In the genomic region with DNA sequence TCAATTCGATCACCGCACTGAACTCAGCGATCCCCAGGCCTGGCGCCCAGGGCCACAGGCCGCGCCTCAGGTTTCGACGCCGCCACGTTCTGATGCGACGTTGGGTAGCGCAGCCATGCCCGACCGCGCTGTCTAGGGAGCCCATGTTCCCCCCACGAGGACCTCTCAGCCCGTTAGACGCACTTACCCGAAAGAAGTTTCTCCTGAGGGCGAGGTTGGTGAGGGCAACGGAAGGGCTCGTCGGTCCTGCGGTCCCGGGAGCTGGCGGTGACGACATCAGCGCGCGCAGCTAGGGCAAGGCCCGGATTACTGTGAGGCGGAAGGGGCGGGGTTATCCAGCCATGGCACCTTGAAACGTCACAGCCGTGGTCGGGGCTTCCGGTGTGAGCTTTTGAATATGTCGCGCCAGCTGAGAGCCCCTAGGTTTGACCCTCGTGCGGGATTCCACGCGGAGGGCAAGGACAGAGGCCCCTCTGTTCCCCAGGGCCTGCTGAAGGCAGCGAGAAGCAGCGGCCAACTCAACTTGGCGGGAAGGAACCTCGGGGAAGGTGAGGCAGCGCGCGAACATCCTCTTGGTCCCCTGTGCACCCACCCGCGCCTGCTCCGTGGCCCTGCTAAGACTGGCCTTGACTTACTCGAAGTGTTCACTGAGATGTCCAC, we compare ENCODE assay signal across 8 mouse cellular contexts. TPM values are rescaled to one million over a fixed set of nuclear protein-coding genes. Genes with fewer than 3 reads are reported as not detected.
DNase-seq lines count a peak whose midpoint lies in the region; ATAC-seq lines count a peak whose summit lies in the region.

A gene (minus strand): TSS at position 311 of the 660 bp plus-strand sequence.
A gene (plus strand): TSS at position 334 of the 660 bp plus-strand sequence.

- H3K4me2 ChIP-seq in heart, embryonic 13.5 days, result peak within 1 kb of the TSS; percentile 85
- H3K4me2 ChIP-seq in liver, embryonic 12.5 days, result peak within 1 kb of the TSS; percentile 82
- H3K4me2 ChIP-seq in stomach, embryonic 15.5 days, result peak within 1 kb of the TSS; percentile 59

- H3K9me3 ChIP-seq in heart, embryonic 13.5 days, result no peaks in the 10 kb centered on the region
- H3K9me3 ChIP-seq in liver, embryonic 12.5 days (replicated peaks), result no peaks in the 10 kb centered on the region
- H3K9me3 ChIP-seq in stomach, embryonic 15.5 days, result no peaks in the 10 kb centered on the region

- peak within 1 kb of the TSS; percentile 92 for H3K27ac ChIP-seq in heart, embryonic 13.5 days (replicated peaks)
- peak within 1 kb of the TSS; percentile 92 for H3K27ac ChIP-seq in liver, embryonic 12.5 days
- peak within 1 kb of the TSS; percentile 90 for H3K27ac ChIP-seq in stomach, embryonic 15.5 days

- peak; percentile 91 for ATAC-seq in erythroid progenitor cell, adult 5-6 weeks (replicated peaks; ENCODE audit: low FRiP score, poor library complexity, severe bottlenecking)
- peak; percentile 92 for ATAC-seq in heart, embryonic 13.5 days (ENCODE audit: extremely low read depth, insufficient number of reproducible peaks, low FRiP score, low TSS enrichment)
- ATAC-seq in liver, embryonic 12.5 days, result peak; percentile 91
- ATAC-seq in stomach, embryonic 15.5 days (ENCODE audit: insufficient read depth, low FRiP score, low read depth), result peak; percentile 95

- peak; percentile 96 for DNase-seq in CD4-positive helper T cell, adult 2 months (ENCODE audit: low read depth, low spot score)
- peak; percentile 91 for DNase-seq in brain, embryonic 18.5 days (ENCODE audit: low read depth, low spot score)
- peak; percentile 98 for DNase-seq in kidney, postnatal 10 days
- peak; percentile 93 for DNase-seq in natural killer cell, adult 2 months (ENCODE audit: low spot score in 2 of 2)

- H3K4me3 ChIP-seq in heart, embryonic 13.5 days, result peak within 1 kb of the TSS; percentile 79
- H3K4me3 ChIP-seq in liver, embryonic 12.5 days, result peak within 1 kb of the TSS; percentile 87
- H3K4me3 ChIP-seq in stomach, embryonic 15.5 days (replicated peaks), result peak within 1 kb of the TSS; percentile 67

- under 1% methylated on average over 55 of the region's 55 CpGs for WGBS in heart, embryonic 13.5 days
- under 1% methylated on average over 55 of the region's 55 CpGs for WGBS in liver, embryonic 12.5 days (ENCODE audit: insufficient replicate concordance)
- under 1% methylated on average over 55 of the region's 55 CpGs for WGBS in stomach, embryonic 15.5 days

- peak within 1 kb of the TSS; percentile 92 for H3K9ac ChIP-seq in heart, embryonic 13.5 days
- peak within 1 kb of the TSS; percentile 91 for H3K9ac ChIP-seq in liver, embryonic 12.5 days
- H3K9ac ChIP-seq in stomach, embryonic 15.5 days, result peak within 1 kb of the TSS; percentile 67

- peaks cover 6% of the 10 kb centered on the region for H3K36me3 ChIP-seq in heart, embryonic 13.5 days
- peaks cover 5% of the 10 kb centered on the region for H3K36me3 ChIP-seq in liver, embryonic 12.5 days
- no peaks in the 10 kb centered on the region for H3K36me3 ChIP-seq in stomach, embryonic 15.5 days

- H3K4me1 ChIP-seq in heart, embryonic 13.5 days, result peaks cover 34% of the 10 kb centered on the region
- peaks cover 44% of the 10 kb centered on the region for H3K4me1 ChIP-seq in liver, embryonic 12.5 days
- peaks cover 8% of the 10 kb centered on the region; the same call in 1 of the 2 replicates for H3K4me1 ChIP-seq in stomach, embryonic 15.5 days

- no peaks in the 10 kb centered on the region for H3K27me3 ChIP-seq in heart, embryonic 13.5 days (replicated peaks)
- no peaks in the 10 kb centered on the region for H3K27me3 ChIP-seq in liver, embryonic 12.5 days (replicated peaks)
- H3K27me3 ChIP-seq in stomach, embryonic 15.5 days (replicated peaks), result no peaks in the 10 kb centered on the region

RNA-seq across cellular contexts. Expression of the first gene that starts in this region (rescaled TPM):
- 207 and 219 TPM in 2 replicates for total RNA-seq in erythroid progenitor cell, adult 5-6 weeks (2015; ENCODE audit: low replicate concordance)
- total RNA-seq in erythroid progenitor cell, adult 5-6 weeks (2017; ENCODE audit: low replicate concordance), result 168 and 230 TPM in 2 replicates
- polyA plus RNA-seq in heart, embryonic 13.5 days (2015; fragmentation: Nextera tagmentation; extraction: Ambion mirVana), result 161 and 164 TPM in 2 replicates
- polyA plus RNA-seq in liver, embryonic 12.5 days (2016; fragmentation: Nextera tagmentation; extraction: Ambion mirVana), result 173 and 185 TPM in 2 replicates
- 229 and 234 TPM in 2 replicates for polyA plus RNA-seq in stomach, embryonic 15.5 days (2015; fragmentation: Nextera tagmentation; extraction: Ambion mirVana)

RNA-seq across cellular contexts. Expression of the second gene that starts in this region (rescaled TPM):
- total RNA-seq in erythroid progenitor cell, adult 5-6 weeks (2015; ENCODE audit: low replicate concordance), result 7.1 and 38.2 TPM in 2 replicates
- total RNA-seq in erythroid progenitor cell, adult 5-6 weeks (2017; ENCODE audit: low replicate concordance), result 10.5 and 20.8 TPM in 2 replicates
- polyA plus RNA-seq in heart, embryonic 13.5 days (2015; fragmentation: Nextera tagmentation; extraction: Ambion mirVana), result 43.7 and 44.8 TPM in 2 replicates
- 39.1 and 41.4 TPM in 2 replicates for polyA plus RNA-seq in liver, embryonic 12.5 days (2016; fragmentation: Nextera tagmentation; extraction: Ambion mirVana)
- 45.4 and 53.7 TPM in 2 replicates for polyA plus RNA-seq in stomach, embryonic 15.5 days (2015; fragmentation: Nextera tagmentation; extraction: Ambion mirVana)

Comparison
In these comparisons a context has a peak if more than half of its experiments do, and no peak if none do; other contexts are left out.
1. Peak in every context shown above with its lines: DNase-seq, ATAC-seq, H3K4me3 ChIP-seq and H3K27ac ChIP-seq.